Mouse (Mus musculus) brain, embryonic 14.5 days (tissue): ENCODE data around the gene Ube4b.

Experiments
- CTCF ChIP-seq: fragments of 200-500 bp; IDR thresholded peaks from 2 replicates; pipeline ENCODE4 v1.5.1; 2012; ENCODE audit warnings: inconsistent platforms, mild to moderate bottlenecking, moderate library complexity, borderline replicate concordance; ENCODE audit not compliant: insufficient read depth, insufficient read length; ENCODE audit errors: extremely low read depth
- POLR2A ChIP-seq: fragments of 200-500 bp; IDR thresholded peaks from 2 replicates; pipeline ENCODE4 v1.6.1; 2012; ENCODE audit warnings: mild to moderate bottlenecking, inconsistent platforms, borderline replicate concordance; ENCODE audit not compliant: poor library complexity, insufficient read depth, insufficient read length, severe bottlenecking; ENCODE audit errors: extremely low read depth

- TF ChIP-seq POLR2A: no peak
- TF ChIP-seq CTCF: no peak
Observed at GRCm38 (mm10) chr4:149378819-149379218, 47.7 kb downstream of the Ube4b start.
